Mouse (Mus musculus) stomach, postnatal 0 days (tissue): ENCODE measurements at regions not wholly inside any gene's neighbourhood (a gene's known extent, or its start where the extent isn't known, plus 50 kb on each side); places are given as distances from the start of the nearest gene placed in this dataset.

Source experiments
- CTCF ChIP-seq: IDR thresholded peaks from 2 replicates; pipeline ENCODE4 v1.5.1; 2016; ENCODE audit warnings: antibody characterized with exemption, low read depth, mild to moderate bottlenecking, moderate library complexity
- EP300 ChIP-seq: optimal IDR thresholded peaks from 2 replicates; pipeline ENCODE3; 2016; ENCODE audit warnings: antibody characterized with exemption

DNA sequence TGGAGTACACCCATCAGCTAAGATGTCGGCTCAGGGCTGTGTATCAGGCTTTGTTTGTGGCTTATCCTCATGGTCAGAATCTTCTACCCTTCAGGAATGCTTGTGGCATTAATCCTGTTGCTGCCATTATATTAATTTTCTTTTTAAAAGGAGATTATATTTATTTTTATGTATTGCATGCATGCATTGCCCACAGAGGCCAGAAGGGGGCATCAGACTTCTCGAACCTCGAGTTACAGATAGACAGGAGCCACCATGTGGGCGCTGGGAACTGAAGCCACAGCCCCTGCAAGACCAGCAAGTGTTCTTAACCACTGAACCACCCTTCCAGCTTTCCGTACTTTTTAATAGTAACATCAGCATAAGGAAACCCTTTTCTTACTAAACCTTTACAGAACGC, 134.7 kb upstream of the Pitx1 start:
- no peak for TF ChIP-seq EP300
- TF ChIP-seq CTCF = peak; percentile 38
